Mouse (Mus musculus) C2C12 (cell line): Measurements from ENCODE around the gene 1700016D06Rik.

Experiments used
- CEBPB ChIP-seq: IDR thresholded peaks from one replicate; pipeline ENCODE4 v1.6.1; 2011; ENCODE audit warnings: low read depth, mild to moderate bottlenecking, control low read depth, moderate library complexity
- CTCF ChIP-seq: IDR thresholded peaks from one replicate; pipeline ENCODE4 v1.5.1; 2011; ENCODE audit not compliant: control insufficient read depth, insufficient read depth, insufficient read length
- MAX ChIP-seq: IDR thresholded peaks from one replicate; pipeline ENCODE4 v1.6.1; 2011; ENCODE audit warnings: mild to moderate bottlenecking, control low read depth
- MYOD1 ChIP-seq: IDR thresholded peaks from one replicate; pipeline ENCODE4 v1.6.1; 2011; ENCODE audit warnings: low read depth; ENCODE audit not compliant: control insufficient read depth, insufficient read length
- MYOG ChIP-seq: IDR thresholded peaks from one replicate; pipeline ENCODE4 v1.6.1; 2011; ENCODE audit not compliant: control insufficient read depth, insufficient read length; ENCODE audit errors: extremely low read depth
- USF1 ChIP-seq: IDR thresholded peaks from one replicate; pipeline ENCODE4 v1.6.1; 2011; ENCODE audit warnings: low read depth, mild to moderate bottlenecking, control low read depth, moderate library complexity

DNA sequence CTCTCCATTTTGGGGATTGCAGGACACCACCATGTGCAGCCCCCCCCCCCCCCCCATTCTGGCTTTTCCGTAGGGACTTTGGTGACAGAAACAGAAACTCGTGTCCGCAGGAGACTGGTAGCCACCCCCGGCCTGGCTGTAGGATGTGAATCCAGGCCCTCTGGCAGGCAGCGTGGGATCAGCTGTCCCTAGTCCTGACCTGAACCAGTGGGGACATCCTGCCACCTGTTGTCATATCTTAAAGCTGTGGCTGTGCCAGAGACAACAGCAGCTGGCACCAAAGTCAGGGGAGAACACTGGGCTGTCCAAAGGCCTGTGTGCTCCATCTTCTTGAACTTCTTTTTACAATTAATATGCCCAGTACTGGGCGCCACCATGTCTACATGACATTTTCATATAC lies 9.1 kb downstream of the 1700016D06Rik start:
- TF ChIP-seq CTCF = no peak
- TF ChIP-seq USF1 = no peak
- TF ChIP-seq CEBPB = no peak
- TF ChIP-seq MYOD1 = peak; percentile 63
- TF ChIP-seq MYOG = no peak
- TF ChIP-seq MAX = no peak
